Mouse (Mus musculus) mouse embryonic stem cell (cell line): Measurements from ENCODE around the gene Dusp28.

Source experiments
- in situ Hi-C, 2 experiments: fragments of 300-500 bp; cut with MboI; formaldehyde crosslinking; loops; 1 replicate in 1 of 2; 3 replicates in 1 of 2; pipeline ENCODE4 v1.14.3; 2019 to 2020; ENCODE audit warnings: low sequenced_read_pairs in 2 of 2, low pct_unique_long_range_greater_than_20kb in 1 of 2, mixed read lengths in 1 of 2; ENCODE audit not compliant: unreplicated experiment in 1 of 2

Dusp28 gene

GRCm38 (mm10) chr1:92906779-92907631, at the start of gene Dusp28:
TSS of gene Dusp28 (plus strand) at chr1:92906981.
- in situ Hi-C loops, result no loop called here

DNA sequence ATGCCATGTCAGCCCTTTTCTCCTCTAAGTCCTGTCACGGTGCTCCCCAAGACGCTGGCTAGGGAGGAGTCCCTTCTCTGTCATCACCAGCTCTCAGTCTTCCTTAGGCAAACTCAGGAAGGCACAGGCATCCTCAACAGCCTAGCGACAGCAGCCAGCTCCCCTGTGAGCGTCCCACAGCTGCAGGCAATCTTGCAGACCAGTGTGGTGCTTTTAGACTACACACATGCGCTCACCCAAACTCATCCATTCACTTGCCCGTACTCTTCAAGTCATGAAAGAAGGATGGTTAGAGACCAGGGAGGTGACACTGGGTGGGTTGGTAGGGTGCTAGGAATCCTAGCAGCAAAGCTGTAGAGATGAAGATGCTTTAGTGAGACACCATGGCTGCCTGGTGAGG, 45.3 kb upstream of the Dusp28 start:
- in situ Hi-C loops, result no loop called here

- in situ Hi-C loops, result no loop called here
Observed at GRCm38 (mm10) chr1:92863268-92863667, 43.5 kb upstream of the Dusp28 start.

GRCm38 (mm10) chr1:92866170-92866569, 40.6 kb upstream of the Dusp28 start:
- in situ Hi-C loops, result no loop called here

DNA sequence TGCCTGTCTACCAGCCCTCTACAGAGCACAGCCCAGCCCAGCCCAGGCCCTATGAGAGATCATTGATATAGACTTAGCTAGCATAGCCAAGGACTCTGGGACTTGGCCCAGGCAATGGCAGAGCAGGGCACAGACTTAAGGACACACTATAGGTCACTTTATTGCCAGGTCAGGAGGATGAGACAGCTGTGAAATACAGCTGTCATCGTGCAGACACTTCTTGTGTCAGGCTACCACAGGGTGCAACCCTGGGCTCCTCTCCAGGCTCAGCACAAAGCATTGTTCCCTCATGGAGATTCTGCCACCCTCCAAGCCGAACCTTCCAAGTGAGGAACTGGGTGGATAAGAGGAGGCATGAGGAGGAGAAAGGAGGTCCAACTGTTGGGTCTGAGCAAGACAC, 36.8 kb upstream of the Dusp28 start:
- in situ Hi-C loops, result no loop called here

DNA sequence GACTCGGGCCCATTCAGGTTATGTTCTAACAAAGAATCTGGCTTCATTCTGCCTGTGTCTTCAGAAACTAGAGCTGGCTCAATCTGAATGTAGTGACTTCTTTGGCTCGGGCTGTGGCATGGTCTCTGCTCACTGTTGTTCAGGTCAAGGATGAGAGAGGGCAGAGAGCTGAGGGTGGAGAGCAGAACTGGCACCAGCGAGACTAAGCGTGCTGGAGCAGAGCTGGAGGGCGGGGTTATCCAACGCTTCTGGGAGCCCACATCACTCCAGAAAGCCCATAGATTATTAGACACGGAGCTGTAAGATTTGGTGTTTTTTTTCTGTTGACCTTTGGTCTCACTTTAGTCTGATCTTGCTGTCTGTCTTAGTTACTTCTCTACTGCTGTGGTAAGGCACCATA, 34.1 kb upstream of the Dusp28 start:
- in situ Hi-C loops, result no loop called here

DNA sequence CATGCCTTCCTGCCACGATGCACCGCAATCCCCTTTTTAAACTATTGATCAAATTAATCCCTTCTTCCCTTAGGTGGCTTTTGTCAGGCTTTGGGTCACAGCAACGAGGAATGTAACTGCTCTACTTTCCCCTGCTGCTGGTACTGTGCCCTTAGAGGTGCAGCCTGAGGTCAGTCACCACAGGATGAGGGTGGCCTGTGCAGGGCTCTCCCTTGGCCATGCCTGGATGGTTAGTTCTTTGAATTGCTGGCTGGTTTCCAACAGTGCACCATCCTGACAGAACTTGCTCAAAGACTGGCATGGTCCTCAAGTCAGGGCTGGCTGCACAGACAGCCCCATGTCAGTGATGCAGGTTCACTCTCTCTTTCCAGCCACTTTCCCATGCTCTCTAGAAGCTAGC, 32.8 kb upstream of the Dusp28 start:
- in situ Hi-C loops, result no loop called here

GRCm38 (mm10) chr1:92875360-92876111, 31.2 kb upstream of the Dusp28 start:
- in situ Hi-C loops, result no loop called here

- in situ Hi-C loops, result no loop called here
Observed at GRCm38 (mm10) chr1:92877431-92877978, 29.3 kb upstream of the Dusp28 start.

DNA sequence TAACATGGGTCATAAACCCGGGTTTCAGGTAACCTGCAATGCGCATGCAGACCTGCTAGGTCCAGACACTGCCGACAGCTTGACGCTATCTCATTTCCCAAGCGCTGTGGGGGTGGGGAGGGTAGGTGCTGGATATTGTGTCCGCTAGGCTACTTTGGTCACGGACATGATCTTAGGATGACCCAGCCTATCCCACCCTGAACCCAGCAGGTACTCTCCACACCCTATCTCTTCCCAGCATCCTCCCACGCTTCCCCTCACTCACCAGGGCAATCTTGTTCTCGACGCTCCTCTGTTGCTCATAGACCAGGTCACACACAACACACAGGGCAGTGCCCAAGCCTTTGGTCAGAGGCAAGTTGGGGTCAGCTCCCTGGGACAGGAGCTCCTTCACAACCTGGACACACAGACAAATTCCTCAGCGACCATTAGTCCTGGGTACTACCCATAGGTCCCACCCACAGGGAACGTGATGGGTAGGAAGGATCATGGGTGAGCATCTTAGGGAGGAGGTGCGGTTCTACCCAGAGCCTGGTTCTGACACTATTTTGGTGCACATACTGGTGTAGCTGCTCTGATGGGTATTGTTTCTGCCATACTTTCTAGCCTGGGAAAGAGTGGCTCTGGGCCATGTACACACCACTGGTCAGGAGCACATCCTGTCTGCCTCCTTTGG, 28.6 kb upstream of the Dusp28 start:
- in situ Hi-C loops, result no loop called here

DNA sequence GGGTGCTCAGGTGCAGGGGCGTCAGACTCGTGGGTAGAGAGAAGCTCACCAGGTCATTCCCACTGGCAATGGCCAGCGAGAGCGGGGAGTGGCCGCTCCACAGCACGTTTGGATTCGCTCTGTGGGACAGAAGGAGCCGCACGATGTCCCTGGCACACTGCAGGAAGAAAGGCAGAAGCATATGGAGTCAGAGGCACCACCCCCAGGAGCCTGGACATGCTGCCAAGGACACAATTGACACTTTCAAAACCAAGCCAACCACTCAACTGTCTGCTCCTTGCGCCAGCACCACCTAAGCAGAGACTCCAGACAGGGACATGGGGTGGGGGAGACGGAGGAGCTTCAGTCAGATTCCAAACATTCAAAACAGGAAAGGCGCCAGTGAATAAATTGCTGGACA, 27.5 kb upstream of the Dusp28 start:
- in situ Hi-C loops, result no loop called here

- in situ Hi-C loops, result no loop called here
Observed at GRCm38 (mm10) chr1:92880101-92880500, 26.7 kb upstream of the Dusp28 start.

DNA sequence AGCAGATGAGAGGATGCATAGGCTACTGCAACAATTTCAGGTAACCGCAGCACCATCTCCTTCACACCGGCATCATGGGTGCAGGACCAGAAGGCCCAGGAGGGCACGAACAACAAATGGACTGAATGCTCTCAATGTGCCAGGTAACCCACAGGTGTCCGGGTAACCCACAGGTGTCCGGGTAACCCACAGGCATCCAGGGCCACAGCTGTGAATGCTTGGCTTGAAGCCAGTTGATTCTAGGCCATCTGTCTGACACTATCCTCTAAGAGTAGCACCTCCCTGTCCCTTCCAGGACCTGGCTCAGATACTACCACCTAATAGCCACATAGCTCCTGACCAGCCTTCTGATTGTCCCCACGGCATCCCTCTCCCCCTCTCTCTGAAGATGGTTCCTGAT, 24.8 kb upstream of the Dusp28 start:
- in situ Hi-C loops, result no loop called here

DNA sequence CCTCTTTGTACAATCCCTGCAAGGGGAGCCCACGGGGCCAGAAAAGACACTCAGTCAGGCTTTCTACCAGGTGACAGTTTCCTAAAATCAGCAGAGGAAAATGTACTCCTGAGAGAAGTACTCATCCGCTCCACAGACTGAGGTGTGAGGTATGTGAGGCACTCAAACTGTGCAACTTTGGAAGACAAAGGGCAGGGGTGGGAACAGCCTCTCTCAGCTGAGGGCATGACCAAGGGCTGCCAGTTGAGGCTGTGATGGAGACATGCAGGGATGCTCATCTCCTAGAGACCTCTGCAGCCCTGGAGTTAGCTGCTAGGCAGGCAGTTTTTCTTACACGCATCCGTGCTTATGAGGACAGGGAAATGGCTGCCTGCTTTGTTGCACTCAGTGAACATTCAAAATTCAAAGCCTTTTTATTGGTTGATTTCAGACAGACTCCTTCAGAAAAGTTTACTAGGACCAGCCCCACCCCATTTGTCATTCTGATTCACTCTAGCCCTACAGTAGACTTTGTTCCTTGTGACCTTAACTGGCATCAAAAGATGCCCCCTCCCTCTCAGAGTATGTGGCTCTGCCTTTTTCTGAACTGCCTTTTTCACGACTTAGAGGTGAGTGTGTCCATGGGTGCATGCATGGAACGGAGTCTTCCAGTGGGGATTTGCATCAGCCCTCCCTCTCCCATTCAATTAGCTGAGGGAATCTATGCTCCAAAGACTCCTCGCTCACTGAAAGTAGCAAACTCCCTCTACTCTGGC, 17.7 kb upstream of the Dusp28 start:
- in situ Hi-C loops, result no loop called here

GRCm38 (mm10) chr1:92892791-92893190, 14.0 kb upstream of the Dusp28 start:
- in situ Hi-C loops, result loop anchor here in 1 of 2 experiments (10.0 kb wide), 1 partner anchor 48 kb away; no protein-coding TSS in a partner anchor

- in situ Hi-C loops, result loop anchor here in 1 of 2 experiments (10.0 kb wide), 1 partner anchor 49 kb away; no protein-coding TSS in a partner anchor
Observed at GRCm38 (mm10) chr1:92893896-92894295, 12.9 kb upstream of the Dusp28 start.

- in situ Hi-C loops, result loop anchor here in 1 of 2 experiments (10.0 kb wide), 1 partner anchor 50 kb away; no protein-coding TSS in a partner anchor
Observed at GRCm38 (mm10) chr1:92895089-92895488, 11.7 kb upstream of the Dusp28 start.

DNA sequence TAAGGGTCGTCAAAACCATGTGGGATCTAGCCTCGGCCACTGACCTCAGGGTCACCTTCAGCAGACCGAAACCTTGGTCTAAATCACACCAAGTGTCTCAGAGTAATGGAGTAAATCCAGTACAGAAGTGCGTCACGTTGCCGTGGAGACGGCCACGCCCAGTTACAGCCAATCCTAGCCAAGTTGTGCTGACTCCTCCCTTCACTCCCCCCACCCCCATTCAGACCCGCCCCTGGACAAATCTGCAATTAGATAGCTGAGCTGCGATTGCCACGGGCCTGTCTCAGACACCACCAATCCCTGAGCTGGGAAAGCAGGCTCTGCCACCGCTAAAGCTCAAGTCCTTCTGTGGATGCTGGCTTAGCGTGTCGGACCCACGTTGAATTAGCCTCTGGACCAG, 4.0 kb upstream of the Dusp28 start, which contains the start of gene Ankmy1:
TSS of gene Ankmy1 (minus strand) at position 121 of the 400 bp plus-strand sequence.
- in situ Hi-C loops, result no loop called here
